Mouse (Mus musculus) G1E-ER4 (cell line): ENCODE data around the gene Jmjd8. TPM values are rescaled to one million over a fixed set of nuclear protein-coding genes. Genes with fewer than 3 reads are reported as not detected.

Experiments
- GATA1 ChIP-seq: IDR thresholded peaks from one replicate; pipeline ENCODE4 v1.8.0; 2012; ENCODE audit warnings: low read length, inconsistent platforms
- polyA plus RNA-seq: library from polyadenylated mRNA; stranded (reverse); fragments of >175 nt; gene quantifications from 2 replicates; pipeline ENCODE4 v1.2.3, GENCODE M21; 2012

The Jmjd8 gene
- polyA plus RNA-seq, result 0.11 TPM in 2 replicates

DNA sequence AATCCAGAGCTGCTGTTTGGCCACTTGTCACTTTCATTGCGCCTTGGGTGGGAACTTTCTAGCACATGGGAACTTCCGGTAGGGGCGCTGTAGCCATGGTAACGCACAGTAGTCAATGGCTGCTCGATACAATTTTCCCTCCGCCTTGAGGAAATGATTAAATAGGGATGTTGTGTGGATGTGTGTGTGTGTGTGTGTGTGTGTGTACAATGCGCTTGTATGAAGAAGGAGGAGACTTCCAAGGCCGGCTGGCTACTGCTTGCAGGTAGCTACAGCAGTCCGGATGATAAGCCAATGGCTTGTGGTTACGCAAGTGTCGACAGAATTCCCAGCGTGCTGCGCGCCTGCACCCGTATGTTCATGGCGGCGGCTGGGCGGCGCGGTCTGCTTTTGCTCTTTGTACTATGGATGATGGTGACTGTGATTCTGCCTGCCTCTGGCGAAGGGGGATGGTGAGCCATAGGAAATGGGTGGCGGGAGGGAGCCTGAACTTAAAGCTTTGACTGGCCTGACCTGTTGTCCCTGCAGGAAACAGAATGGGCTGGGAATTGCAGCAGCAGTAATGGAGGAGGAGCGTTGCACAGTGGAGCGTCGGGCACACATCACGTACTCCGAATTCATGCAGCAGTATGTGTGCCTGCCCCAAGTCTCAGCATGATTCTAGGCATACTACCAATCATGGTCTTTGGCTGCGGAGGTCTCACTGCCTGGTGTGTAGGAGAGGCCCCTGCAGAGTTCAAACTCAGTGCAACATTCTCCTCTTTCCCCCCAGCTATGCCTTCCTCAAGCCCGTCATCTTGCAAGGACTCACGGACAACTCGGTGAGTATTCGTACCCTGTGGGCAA is at the start of gene Jmjd8:
Gene Jmjd8 (plus strand): TSS at position 156 of the 846 bp plus-strand sequence.
- TF ChIP-seq GATA1, result no peak

DNA sequence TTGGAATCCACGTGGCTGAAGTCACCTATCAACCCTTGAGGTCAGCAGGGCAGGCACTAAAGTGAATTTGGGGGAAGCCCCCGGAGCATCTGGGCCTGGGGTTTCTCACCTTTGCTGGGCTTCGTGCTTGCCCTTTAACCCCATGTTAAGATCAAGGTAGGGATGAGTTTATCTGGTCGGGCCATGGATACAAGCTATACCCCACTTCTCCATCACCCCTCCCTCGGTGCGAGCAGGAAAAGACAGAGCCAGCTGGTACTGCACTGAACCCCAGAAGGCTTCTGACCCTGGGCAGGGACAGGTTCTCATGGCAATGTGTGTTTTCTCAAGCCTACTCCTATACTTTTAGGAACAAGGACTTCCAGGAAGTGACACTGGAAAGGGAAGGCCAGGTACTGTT is 47.3 kb upstream of the Jmjd8 start:
- TF ChIP-seq GATA1, result no peak

- TF ChIP-seq GATA1, result no peak
These were observed 45.6 kb upstream of the Jmjd8 start for GRCm38 (mm10) chr17:25783086-25783485.

DNA sequence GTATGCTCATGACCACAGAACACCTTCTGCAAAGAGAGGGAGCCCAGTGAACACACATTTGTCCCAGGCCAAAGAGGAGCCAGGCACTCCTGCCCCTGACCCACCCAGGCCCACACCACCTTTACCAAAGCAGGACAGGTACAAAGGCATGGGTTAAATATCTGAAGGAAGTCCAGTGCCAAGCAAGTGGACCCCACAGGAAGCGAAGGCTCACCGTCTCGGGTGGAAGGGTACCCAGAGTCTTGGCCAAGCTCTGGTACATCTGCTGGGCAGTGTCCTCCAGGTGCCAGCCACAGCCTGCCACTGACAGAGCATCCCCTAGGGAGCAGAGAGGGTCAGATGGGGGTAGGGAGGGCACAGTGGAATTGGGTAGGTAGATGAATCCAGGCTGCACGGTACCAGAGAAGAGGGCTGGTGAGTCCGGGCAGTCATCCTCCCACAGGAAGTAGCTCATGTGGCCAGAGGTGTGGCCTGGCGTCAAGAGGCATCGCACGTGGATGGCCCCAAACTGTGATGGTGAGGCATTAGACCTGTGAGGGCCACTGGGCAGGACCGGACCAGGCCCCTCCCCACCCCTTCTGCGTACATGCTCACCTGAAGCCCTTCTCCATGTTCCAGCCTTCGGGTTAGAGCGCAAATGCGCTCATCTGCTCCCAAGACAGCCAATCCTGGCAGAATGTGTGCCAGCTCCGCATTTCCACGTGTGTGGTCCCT is 44.6 kb upstream of the Jmjd8 start:
- no peak for TF ChIP-seq GATA1

- TF ChIP-seq GATA1, result no peak
These were observed 43.4 kb upstream of the Jmjd8 start, which contains the start of gene Haghl for GRCm38 (mm10) chr17:25785281-25785745. Haghl (minus strand) TSS chr17:25785673.

DNA sequence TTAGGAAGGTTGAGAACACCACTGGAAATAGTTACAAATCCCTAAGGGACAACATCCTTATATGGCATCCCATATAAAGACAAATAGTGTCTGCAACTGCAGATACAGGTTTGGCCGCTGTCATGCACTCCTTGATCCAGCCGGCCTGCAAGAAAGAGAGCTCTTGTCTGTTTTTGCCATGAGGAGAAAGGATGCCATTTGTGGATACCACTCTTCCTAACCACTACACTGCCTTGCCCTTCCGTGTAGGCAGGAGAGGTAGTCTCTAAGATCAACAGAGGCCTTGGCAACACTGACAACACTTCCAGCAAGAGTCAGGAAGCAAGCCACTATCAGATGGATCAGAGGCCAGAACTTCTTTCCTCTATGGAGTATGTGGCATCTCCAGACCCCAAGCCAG is 42.4 kb upstream of the Jmjd8 start, which contains the start of gene Ccdc78:
Gene Ccdc78 (plus strand): TSS at position 301 of the 400 bp plus-strand sequence.
- TF ChIP-seq GATA1, result no peak

DNA sequence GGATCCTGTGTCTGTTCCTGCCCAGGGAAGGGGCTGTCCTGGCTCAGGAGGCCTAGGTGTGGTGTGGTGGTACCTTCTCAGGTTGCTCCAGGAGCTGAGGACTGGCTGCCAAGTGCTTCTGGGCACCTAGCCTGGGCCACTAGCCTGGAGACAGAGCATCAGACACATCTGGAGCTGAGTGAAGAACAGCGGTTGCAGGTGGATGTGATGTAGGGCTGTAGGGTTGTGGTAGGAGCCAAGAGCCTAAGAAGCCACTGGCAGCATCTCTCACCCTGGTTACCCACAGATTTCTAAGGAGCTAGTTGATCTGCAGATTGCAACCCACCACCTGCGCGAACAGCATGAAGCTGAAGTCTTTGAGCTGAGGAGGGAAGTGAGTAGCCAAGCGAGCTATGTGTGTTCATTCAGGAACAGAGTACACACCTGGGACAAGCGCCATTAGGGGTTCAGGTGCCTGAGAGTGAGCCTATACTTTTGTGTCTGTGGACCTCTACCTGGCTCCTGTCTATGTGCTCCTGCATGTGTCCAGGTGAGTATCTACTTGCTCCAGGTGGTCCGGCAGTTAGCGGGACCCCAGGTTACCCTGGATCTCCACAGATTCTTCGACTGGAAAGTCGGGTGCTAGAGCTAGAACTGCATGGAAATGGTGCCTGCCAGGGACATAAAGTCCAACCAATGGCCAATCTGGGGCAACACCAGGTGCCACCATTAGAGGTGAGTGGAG is 41.7 kb upstream of the Jmjd8 start:
- TF ChIP-seq GATA1, result no peak

DNA sequence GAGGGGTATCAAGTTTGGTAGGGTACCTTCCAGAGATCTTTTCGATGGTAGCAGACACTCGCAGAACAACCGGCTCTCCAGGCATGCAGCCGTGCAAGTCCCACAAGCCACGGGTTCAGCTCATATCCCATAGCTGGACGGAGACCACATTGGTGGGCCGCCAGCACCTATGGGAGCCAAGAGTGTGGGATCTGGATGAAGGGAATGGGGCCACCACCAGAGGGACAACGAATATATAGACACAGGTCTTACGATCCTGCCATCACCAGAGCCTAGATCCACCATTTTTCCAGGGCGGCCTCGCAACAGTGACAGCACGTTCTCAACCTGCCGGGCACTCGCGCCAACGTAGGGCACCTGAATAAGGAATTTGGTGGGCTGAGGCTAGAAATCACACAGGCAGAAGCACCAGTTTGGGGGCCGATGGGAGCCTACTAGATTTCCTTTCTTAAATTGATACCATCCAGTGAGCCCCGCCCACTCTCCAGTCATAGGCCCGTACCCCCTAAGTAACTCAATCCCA is 37.3 kb upstream of the Jmjd8 start:
- TF ChIP-seq GATA1, result no peak

DNA sequence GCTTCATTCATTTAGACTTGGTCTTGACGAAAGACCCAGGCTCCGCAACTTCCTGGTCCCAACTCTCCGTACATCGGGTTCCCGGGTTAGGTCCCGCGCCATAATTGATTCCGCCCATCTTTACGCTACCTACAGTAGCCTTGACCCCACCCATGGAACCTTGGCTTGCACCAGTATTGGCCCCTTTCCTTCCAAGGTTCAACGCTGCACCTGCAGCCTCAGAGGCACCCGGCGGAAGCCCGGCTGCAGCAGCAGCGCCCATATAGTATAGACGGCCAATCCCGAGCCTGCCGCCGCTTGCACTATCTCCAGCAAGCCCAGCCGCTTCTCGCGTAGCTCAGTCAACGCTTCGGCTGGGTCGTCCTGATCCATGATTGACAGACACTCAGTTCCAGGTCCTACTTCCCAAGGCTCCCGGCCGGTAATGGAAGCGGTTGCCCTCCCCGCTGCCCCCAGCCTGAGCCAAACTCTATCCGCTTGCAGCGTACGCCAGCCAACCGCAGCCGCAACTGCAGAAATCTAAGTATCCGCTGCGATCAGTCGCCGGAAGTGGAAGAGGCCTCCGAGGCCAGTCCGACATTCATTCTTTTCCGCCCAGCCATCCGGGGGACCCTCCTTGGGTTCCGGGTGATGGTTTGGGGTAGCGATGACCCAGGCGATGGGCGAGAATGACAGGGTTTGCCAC is 36.7 kb upstream of the Jmjd8 start:
- TF ChIP-seq GATA1, result no peak

DNA sequence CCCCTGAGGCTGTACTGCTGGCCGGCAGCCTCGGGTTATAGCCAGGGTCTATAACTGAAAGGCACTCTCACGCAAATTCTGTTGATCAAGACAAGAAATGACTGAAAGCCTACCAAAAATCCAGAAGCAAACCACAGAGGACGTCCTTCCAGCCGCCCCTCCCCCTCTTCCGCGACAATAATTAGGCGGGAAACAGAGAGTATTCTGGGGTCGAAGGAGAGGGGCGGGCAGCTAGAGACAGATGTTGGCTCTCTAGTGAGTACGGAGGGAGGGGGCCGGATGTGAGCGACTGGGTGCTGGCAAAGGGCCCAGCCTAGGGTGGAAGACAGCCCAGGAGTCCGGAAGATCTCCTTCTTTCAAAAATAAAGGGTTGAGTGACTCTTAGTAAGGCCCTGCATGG is 36.1 kb upstream of the Jmjd8 start, which contains the start of gene Fam173a:
Gene Fam173a (minus strand): TSS at position 287 of the 400 bp plus-strand sequence.
- TF ChIP-seq GATA1, result no peak

DNA sequence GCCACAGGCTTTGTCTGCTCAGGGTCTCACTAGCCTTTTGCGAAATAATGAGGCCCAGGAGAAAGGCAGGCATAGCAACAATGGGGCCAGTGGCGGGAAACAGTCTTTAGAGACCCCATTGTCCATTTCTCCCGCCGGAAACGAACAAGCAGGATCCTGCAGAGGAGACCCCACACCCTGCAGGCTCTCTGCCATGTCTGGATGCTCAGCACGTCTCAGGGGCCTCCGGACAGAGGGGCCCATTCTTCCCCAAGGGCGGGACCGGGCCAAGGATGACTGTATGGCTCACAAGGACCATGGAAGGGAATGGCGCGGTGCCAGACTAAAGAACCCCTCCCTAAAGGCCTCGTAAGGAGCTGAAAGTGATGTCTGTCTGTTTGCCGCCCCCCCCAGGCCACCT is 34.5 kb upstream of the Jmjd8 start:
- TF ChIP-seq GATA1, result no peak

- no peak for TF ChIP-seq GATA1
These were observed 33.7 kb upstream of the Jmjd8 start for GRCm38 (mm10) chr17:25794998-25795397.

- no peak for TF ChIP-seq GATA1
These were observed 33.0 kb upstream of the Jmjd8 start, which contains the start of gene AC134908.4 for GRCm38 (mm10) chr17:25795609-25796092. AC134908.4 (minus strand) TSS chr17:25795659.

DNA sequence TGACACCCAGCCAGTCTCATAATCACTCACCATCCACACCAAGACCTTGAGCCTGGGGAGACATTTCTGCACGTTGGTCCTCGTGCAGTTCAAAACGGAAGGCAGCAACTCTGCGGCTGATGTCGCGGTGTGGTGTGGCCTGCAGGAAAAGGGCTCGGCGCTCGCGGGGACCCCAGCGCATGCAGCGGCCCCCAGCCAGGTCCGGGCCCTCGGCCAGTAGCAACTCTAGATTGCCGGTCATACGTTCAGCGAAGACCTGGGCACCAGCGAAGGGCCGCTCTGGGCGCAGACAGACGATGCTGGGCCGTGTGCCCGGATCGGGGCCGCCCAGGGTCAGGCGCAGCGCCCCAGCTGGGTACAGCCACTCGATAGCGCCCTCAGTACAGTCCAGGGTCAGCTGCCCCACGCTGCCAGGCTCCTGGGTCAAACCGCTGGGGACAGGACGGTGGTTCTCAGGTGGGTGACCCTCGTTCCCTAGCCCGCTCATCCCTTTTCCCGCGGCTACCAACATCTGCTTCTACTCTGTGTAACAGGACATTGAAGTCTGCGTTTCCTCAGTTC is 32.4 kb upstream of the Jmjd8 start:
- no peak for TF ChIP-seq GATA1
